Mouse (Mus musculus) left cerebral cortex, adult 2 months (tissue): ENCODE measurements around the gene Tnfrsf14. TPM values are rescaled to one million over a fixed set of nuclear protein-coding genes. Genes with fewer than 3 reads are reported as not detected.

Experiments used
- DNase-seq, 2 experiments: peaks; one replicate each; pipeline ENCODE4 v3.0.0; 2021 to 2022; ENCODE audit warnings: low spot score in 2 of 2, mixed read lengths in 1 of 2; ENCODE audit errors: extremely low spot score in 1 of 2
- H3K27ac ChIP-seq: fragments of 200-600 bp; 2 replicates; pipeline ENCODE4 v1.8.1; 2022
- H3K4me3 ChIP-seq: fragments of 200-600 bp; 2 replicates; pipeline ENCODE4 v1.8.1; 2022
- CTCF ChIP-seq: fragments of 200-600 bp; IDR thresholded peaks from 2 replicates; pipeline ENCODE4 v1.8.1; 2022; ENCODE audit warnings: antibody characterized with exemption, mild to moderate bottlenecking, moderate library complexity
- intact Hi-C: fragments of 180-260 bp; cut with DNase I; formaldehyde crosslinking; loops from one replicate; pipeline ENCODE4 v1.15.1; 2025
- long read RNA-seq, 2 experiments: library from polyadenylated mRNA; stranded (forward); transcript quantifications; one replicate each; pipeline ENCODE4 v2.0.0; 2021; ENCODE audit warnings: borderline mapping rate in 2 of 2
- total RNA-seq, 2 experiments: library from RNA; stranded (reverse); gene quantifications; 2 replicates each; pipeline ENCODE4 v1.2.3; 2021

Gene Tnfrsf14
- 1 to 10 TPM; 1.3 to 1.5 TPM for total RNA-seq
- long read RNA-seq, experiment 1, partial matches to known transcripts: 0 of 1 reads
- long read RNA-seq, experiment 1, other reads (novel, unspliced or antisense): 1 of 1 reads
- long read RNA-seq, experiment 2: 0 reads

- H3K4me3 ChIP-seq: 0 out of 2 replicates have a peak within 1 kb of the TSS, but pooled peaks have one; percentile 11
These were observed at the start of gene Tnfrsf14 for GRCm38 (mm10) chr4:154928395-154929087. Tnfrsf14 (minus strand) TSS chr4:154928563.

GRCm38 (mm10) chr4:154974163-154974611 is 45.8 kb upstream of the Tnfrsf14 start:
- TF ChIP-seq CTCF: no peak
- no peak for DNase-seq
- Histone ChIP-seq H3K4me3 (no peak overlapping the region), H3K27ac (no peak overlapping the region)
- intact Hi-C loops: no loop called here

More at GRCm38 (mm10) chr4:154928395-154929087, at the start of gene Tnfrsf14:
- peak within 1 kb of the TSS; percentile 59 for H3K27ac ChIP-seq
- DNase-seq: no peak
- intact Hi-C loops: no loop called here
- TF ChIP-seq CTCF: no peak

- intact Hi-C loops: no loop called here
- no peak overlapping the region for H3K4me3 ChIP-seq
- no peak for DNase-seq
- no peak for TF ChIP-seq CTCF
- no peak overlapping the region for H3K27ac ChIP-seq
These were observed 44.2 kb upstream of the Tnfrsf14 start for GRCm38 (mm10) chr4:154972546-154972945.

- Histone ChIP-seq H3K27ac (no peak overlapping the region), H3K4me3 (no peak overlapping the region)
- intact Hi-C loops: loop anchor here (10.0 kb wide), 1 partner anchor 812 kb away; no protein-coding TSS in a partner anchor
- peak in 1 of 2 experiments; percentile 61 for DNase-seq
- peak; percentile 68 for TF ChIP-seq CTCF
These were observed 38.8 kb upstream of the Tnfrsf14 start for GRCm38 (mm10) chr4:154967173-154967572.

GRCm38 (mm10) chr4:154965856-154966255 is 37.5 kb upstream of the Tnfrsf14 start:
- no peak for DNase-seq
- Histone ChIP-seq H3K27ac (no peak overlapping the region), H3K4me3 (no peak overlapping the region)
- TF ChIP-seq CTCF: no peak
- intact Hi-C loops: loop anchor here (2.0 to 10.0 kb wide), 2 partner anchors 21 to 811 kb away; no protein-coding TSS in a partner anchor

GRCm38 (mm10) chr4:154964581-154965235 is 36.3 kb upstream of the Tnfrsf14 start:
- intact Hi-C loops: loop anchor here (2.0 to 10.0 kb wide), 3 partner anchors 20 to 810 kb away; no protein-coding TSS in a partner anchor
- Histone ChIP-seq H3K4me3 (peak overlapping the region; percentile 86), H3K27ac (peak overlapping the region; percentile 98)
- TF ChIP-seq CTCF: no peak
- no peak for DNase-seq

- Histone ChIP-seq H3K27ac (peak within 1 kb of the TSS; percentile 98), H3K4me3 (peak within 1 kb of the TSS; percentile 86)
- TF ChIP-seq CTCF: no peak
- intact Hi-C loops: loop anchor here (2.0 to 10.0 kb wide), 3 partner anchors 19 to 809 kb away; no protein-coding TSS in a partner anchor
- peak; percentile 91 to 92 for DNase-seq
These were observed 35.7 kb upstream of the Tnfrsf14 start, which contains the start of gene Pank4 for GRCm38 (mm10) chr4:154963901-154964580. Pank4 (plus strand) TSS chr4:154964123.

- DNase-seq: peak in 1 of 2 experiments; percentile 51
- intact Hi-C loops: loop anchor here (5.0 to 10.0 kb wide), 2 partner anchors 86 to 809 kb away; no protein-coding TSS in a partner anchor
These were observed 35.0 kb upstream of the Tnfrsf14 start for GRCm38 (mm10) chr4:154963190-154963836.

GRCm38 (mm10) chr4:154962683-154963082 is 34.3 kb upstream of the Tnfrsf14 start:
- Histone ChIP-seq H3K4me3 (peak overlapping the region; percentile 86), H3K27ac (peak overlapping the region; percentile 98)
- intact Hi-C loops: loop anchor here (5.0 to 10.0 kb wide), 2 partner anchors 85 to 808 kb away; no protein-coding TSS in a partner anchor
- TF ChIP-seq CTCF: no peak
- DNase-seq: no peak

More at GRCm38 (mm10) chr4:154963190-154963836, 35.0 kb upstream of the Tnfrsf14 start:
- TF ChIP-seq CTCF: no peak
- H3K27ac ChIP-seq: peak overlapping the region; percentile 98
- H3K4me3 ChIP-seq: peak overlapping the region; percentile 86

- Histone ChIP-seq H3K27ac (peak overlapping the region; percentile 98), H3K4me3 (peak overlapping the region; percentile 86)
- intact Hi-C loops: loop anchor here (5.0 to 10.0 kb wide), 2 partner anchors 85 to 807 kb away; no protein-coding TSS in a partner anchor
- TF ChIP-seq CTCF: no peak
- DNase-seq: no peak
These were observed 33.5 kb upstream of the Tnfrsf14 start for GRCm38 (mm10) chr4:154961911-154962310.

GRCm38 (mm10) chr4:154961226-154961738 is 32.9 kb upstream of the Tnfrsf14 start:
- Histone ChIP-seq H3K4me3 (peak overlapping the region; percentile 86), H3K27ac (peak overlapping the region; percentile 98)
- peak; percentile 6; the same call in 1 of the 2 replicates for TF ChIP-seq CTCF
- DNase-seq: no peak
- intact Hi-C loops: loop anchor here (5.0 to 10.0 kb wide), 2 partner anchors 84 to 806 kb away; no protein-coding TSS in a partner anchor
